Mouse (Mus musculus): ENCODE data around the gene 4930412O13Rik. TPM values are rescaled to one million over a fixed set of nuclear protein-coding genes. Genes with fewer than 3 reads are reported as not detected.

4930412O13Rik gene
- polyA plus RNA-seq, 1 experiment from 2014 or later: 0.10 TPM

GRCm38 (mm10) chr2:9874467-9875219 lies 6.4 kb upstream of the 4930412O13Rik start:
- WGBS: 19% methylated on average over 39 of the region's 39 CpGs
- ATAC-seq (replicated peaks; ENCODE audit: insufficient number of reproducible peaks, insufficient read depth, low FRiP score, low read depth): no peak
- no peak overlapping the region; the same call in 1 of the 2 replicates for H3K4me3 ChIP-seq
- peaks cover 30% of the 10 kb centered on the region for H3K4me1 ChIP-seq (replicated peaks)
- H3K27ac ChIP-seq: no peak overlapping the region
- H3K27me3 ChIP-seq: peaks cover 52% of the 10 kb centered on the region
- no peaks in the 10 kb centered on the region for H3K9me3 ChIP-seq (replicated peaks)
- H3K9ac ChIP-seq: no peak overlapping the region
- H3K4me2 ChIP-seq: peak overlapping the region; percentile 33
- no peaks in the 10 kb centered on the region for H3K36me3 ChIP-seq

- H3K4me2 ChIP-seq: peak overlapping the region; percentile 33; the same call in 1 of the 2 replicates
- no peak overlapping the region for H3K9ac ChIP-seq
- no peak overlapping the region for H3K27ac ChIP-seq
- no peaks in the 10 kb centered on the region for H3K9me3 ChIP-seq (replicated peaks)
- peaks cover 57% of the 10 kb centered on the region for H3K27me3 ChIP-seq
- ATAC-seq (replicated peaks; ENCODE audit: insufficient number of reproducible peaks, insufficient read depth, low FRiP score, low read depth): no peak
- peaks cover 35% of the 10 kb centered on the region for H3K4me1 ChIP-seq (replicated peaks)
- no peaks in the 10 kb centered on the region for H3K36me3 ChIP-seq
- H3K4me3 ChIP-seq: no peak overlapping the region; the same call in 1 of the 2 replicates
- WGBS: 22% methylated on average over 4 of the region's 4 CpGs
Measured at GRCm38 (mm10) chr2:9875220-9875619, 5.8 kb upstream of the 4930412O13Rik start.

GRCm38 (mm10) chr2:9875676-9876357 lies 5.2 kb upstream of the 4930412O13Rik start:
- Histone ChIP-seq H3K9ac (no peak overlapping the region), H3K4me3 (peak overlapping the region; percentile 66), H3K27ac (no peak overlapping the region), H3K4me1 (replicated peaks) (peaks cover 40% of the 10 kb centered on the region), H3K36me3 (no peaks in the 10 kb centered on the region), H3K4me2 (peak overlapping the region; percentile 99), H3K27me3 (peaks cover 62% of the 10 kb centered on the region), H3K9me3 (replicated peaks) (no peaks in the 10 kb centered on the region)
- no peak for ATAC-seq (replicated peaks; ENCODE audit: insufficient number of reproducible peaks, insufficient read depth, low FRiP score, low read depth)
- 50% methylated on average over 12 of the region's 12 CpGs for WGBS

- Histone ChIP-seq H3K27ac (no peak overlapping the region), H3K4me1 (replicated peaks) (peaks cover 44% of the 10 kb centered on the region), H3K36me3 (no peaks in the 10 kb centered on the region), H3K9me3 (replicated peaks) (no peaks in the 10 kb centered on the region), H3K9ac (peak overlapping the region; percentile 42), H3K27me3 (peaks cover 70% of the 10 kb centered on the region), H3K4me3 (peak overlapping the region; percentile 66), H3K4me2 (peak overlapping the region; percentile 99)
- 10% methylated on average over 31 of the region's 31 CpGs for WGBS
- ATAC-seq (replicated peaks; ENCODE audit: insufficient number of reproducible peaks, insufficient read depth, low FRiP score, low read depth): no peak
Measured at GRCm38 (mm10) chr2:9876621-9877325, 4.3 kb upstream of the 4930412O13Rik start.

GRCm38 (mm10) chr2:9877326-9877690 lies 3.7 kb upstream of the 4930412O13Rik start:
- ATAC-seq (replicated peaks; ENCODE audit: insufficient number of reproducible peaks, insufficient read depth, low FRiP score, low read depth): no peak
- H3K4me1 ChIP-seq (replicated peaks): peaks cover 50% of the 10 kb centered on the region
- H3K27me3 ChIP-seq: peaks cover 74% of the 10 kb centered on the region
- peak overlapping the region; percentile 42 for H3K9ac ChIP-seq
- no peaks in the 10 kb centered on the region for H3K9me3 ChIP-seq (replicated peaks)
- WGBS: under 1% methylated on average over 35 of the region's 35 CpGs
- no peaks in the 10 kb centered on the region for H3K36me3 ChIP-seq
- H3K4me2 ChIP-seq: peak overlapping the region; percentile 99
- peak overlapping the region; percentile 66 for H3K4me3 ChIP-seq
- no peak overlapping the region for H3K27ac ChIP-seq

GRCm38 (mm10) chr2:9877966-9878563 lies 3.0 kb upstream of the 4930412O13Rik start:
- under 1% methylated on average over 18 of the region's 19 CpGs for WGBS
- H3K27ac ChIP-seq: peak overlapping the region; percentile 77

GRCm38 (mm10) chr2:9878564-9879081 lies 2.4 kb upstream of the 4930412O13Rik start:
- Histone ChIP-seq H3K27ac (peak overlapping the region; percentile 77), H3K9ac (peak overlapping the region; percentile 55)

More at GRCm38 (mm10) chr2:9877966-9878563, 3.0 kb upstream of the 4930412O13Rik start:
- peaks cover 74% of the 10 kb centered on the region for H3K27me3 ChIP-seq
- ATAC-seq (replicated peaks; ENCODE audit: insufficient number of reproducible peaks, insufficient read depth, low FRiP score, low read depth): no peak
- H3K4me1 ChIP-seq (replicated peaks): peaks cover 57% of the 10 kb centered on the region
- peak overlapping the region; percentile 55; the same call in 1 of the 2 replicates for H3K9ac ChIP-seq
- H3K4me2 ChIP-seq: peak overlapping the region; percentile 99
- H3K36me3 ChIP-seq: no peaks in the 10 kb centered on the region
- peak overlapping the region; percentile 66 for H3K4me3 ChIP-seq
- H3K9me3 ChIP-seq (replicated peaks): no peaks in the 10 kb centered on the region

GRCm38 (mm10) chr2:9879092-9879491 lies 2.0 kb upstream of the 4930412O13Rik start:
- 0 out of 2 replicates have a peak, but pooled peaks have one; percentile 0 for ATAC-seq (replicated peaks; ENCODE audit: insufficient number of reproducible peaks, insufficient read depth, low FRiP score, low read depth)
- peak overlapping the region; percentile 77 for H3K27ac ChIP-seq
- H3K4me2 ChIP-seq: peak overlapping the region; percentile 99
- H3K4me3 ChIP-seq: peak overlapping the region; percentile 66
- H3K9ac ChIP-seq: peak overlapping the region; percentile 55
- H3K9me3 ChIP-seq (replicated peaks): no peaks in the 10 kb centered on the region
- H3K27me3 ChIP-seq: peaks cover 74% of the 10 kb centered on the region
- no peaks in the 10 kb centered on the region for H3K36me3 ChIP-seq
- WGBS: under 1% methylated on average over 22 of the region's 22 CpGs
- H3K4me1 ChIP-seq (replicated peaks): peaks cover 67% of the 10 kb centered on the region

More at GRCm38 (mm10) chr2:9878564-9879081, 2.4 kb upstream of the 4930412O13Rik start:
- peak; percentile 25; the same call in 1 of the 2 replicates for ATAC-seq (replicated peaks; ENCODE audit: insufficient number of reproducible peaks, insufficient read depth, low FRiP score, low read depth)
- no peaks in the 10 kb centered on the region for H3K36me3 ChIP-seq
- H3K9me3 ChIP-seq (replicated peaks): no peaks in the 10 kb centered on the region
- peaks cover 74% of the 10 kb centered on the region for H3K27me3 ChIP-seq
- peak overlapping the region; percentile 66 for H3K4me3 ChIP-seq
- peaks cover 63% of the 10 kb centered on the region for H3K4me1 ChIP-seq (replicated peaks)
- WGBS: under 1% methylated on average over 33 of the region's 33 CpGs
- H3K4me2 ChIP-seq: peak overlapping the region; percentile 99

GRCm38 (mm10) chr2:9879493-9879892 lies 1.6 kb upstream of the 4930412O13Rik start:
- Histone ChIP-seq H3K9ac (peak overlapping the region; percentile 55), H3K27me3 (peaks cover 74% of the 10 kb centered on the region), H3K36me3 (no peaks in the 10 kb centered on the region), H3K4me3 (peak overlapping the region; percentile 66), H3K4me1 (replicated peaks) (peaks cover 71% of the 10 kb centered on the region), H3K9me3 (replicated peaks) (no peaks in the 10 kb centered on the region), H3K27ac (peak overlapping the region; percentile 77), H3K4me2 (peak overlapping the region; percentile 99)
- 0% methylated on average over 21 of the region's 21 CpGs for WGBS
- ATAC-seq (replicated peaks; ENCODE audit: insufficient number of reproducible peaks, insufficient read depth, low FRiP score, low read depth): peak; percentile 92

- 10% methylated on average over 11 of the region's 11 CpGs for WGBS
- H3K9me3 ChIP-seq (replicated peaks): no peaks in the 10 kb centered on the region
- no peak overlapping the region for H3K27ac ChIP-seq
- peaks cover 71% of the 10 kb centered on the region for H3K4me1 ChIP-seq (replicated peaks)
- H3K4me2 ChIP-seq: peak overlapping the region; percentile 99
- no peak for ATAC-seq (replicated peaks; ENCODE audit: insufficient number of reproducible peaks, insufficient read depth, low FRiP score, low read depth)
- no peak overlapping the region for H3K9ac ChIP-seq
- peaks cover 74% of the 10 kb centered on the region for H3K27me3 ChIP-seq
- H3K36me3 ChIP-seq: no peaks in the 10 kb centered on the region
- H3K4me3 ChIP-seq: peak overlapping the region; percentile 66
Measured at GRCm38 (mm10) chr2:9880271-9880670, 781 bp upstream of the 4930412O13Rik start.
